Comparison of ENCODE assay signal across 8 mouse cellular contexts in the genomic region with DNA sequence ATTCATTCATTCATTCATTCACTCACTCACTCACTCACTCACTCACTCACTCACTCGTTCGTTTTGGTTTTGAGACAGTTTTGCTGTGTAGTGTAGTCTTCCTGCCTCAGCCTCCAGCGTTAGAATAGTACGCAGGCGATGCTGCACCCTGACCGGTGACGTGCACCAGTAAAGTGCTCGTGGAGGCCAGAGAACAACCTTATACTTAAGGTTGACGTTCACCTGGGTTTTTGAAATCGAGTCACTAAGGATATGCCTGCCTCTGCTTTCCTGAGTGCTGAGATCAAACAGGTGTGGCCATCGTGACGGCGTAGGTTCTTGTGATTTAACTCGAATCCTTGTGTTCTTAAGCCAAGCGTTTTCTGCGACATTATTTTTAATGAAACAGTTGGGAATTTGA. TPM values are rescaled to one million over a fixed set of nuclear protein-coding genes. Genes with fewer than 3 reads are reported as not detected.
DNase-seq lines count a peak whose midpoint lies in the region; ATAC-seq and TF ChIP-seq lines count a peak whose summit lies in the region.

No protein-coding gene starts in this region.

- peak overlapping the region; percentile 38 for H3K9ac ChIP-seq in stomach, postnatal 0 days (ENCODE audit: low read length)

- H3K9me3 ChIP-seq in embryonic facial prominence, embryonic 10.5 days, result no peaks in the 10 kb centered on the region
- H3K9me3 ChIP-seq in stomach, postnatal 0 days (ENCODE audit: control insufficient read depth, low read length), result no peaks in the 10 kb centered on the region

- no peak for TF ChIP-seq EP300 in stomach, postnatal 0 days (optimal IDR thresholded peaks at IDR 0.05)

- H3K27ac ChIP-seq in embryonic facial prominence, embryonic 10.5 days (replicated peaks), result peak overlapping the region; percentile 72
- H3K27ac ChIP-seq in macrophage, result no peak overlapping the region
- H3K27ac ChIP-seq in stomach, postnatal 0 days (replicated peaks), result peak overlapping the region; percentile 61

- peaks cover 12% of the 10 kb centered on the region for H3K4me1 ChIP-seq in embryonic facial prominence, embryonic 10.5 days
- H3K4me1 ChIP-seq in stomach, postnatal 0 days (replicated peaks; ENCODE audit: control insufficient read depth, insufficient read depth), result no peaks in the 10 kb centered on the region

- peak; percentile 22 to 25 for DNase-seq in cerebellum, adult 18-20 months
- DNase-seq in cerebellum, postnatal 10 days, result no peak
- DNase-seq in A20 (ENCODE audit: low read depth, low spot score), result peak; percentile 58
- no peak for DNase-seq in embryonic facial prominence, embryonic 10.5 days (ENCODE audit: low spot score)
- DNase-seq in induced T-regulatory cell, adult 2 months (ENCODE audit: low read depth), result peak; percentile 65
- DNase-seq in stomach, postnatal 0 days (ENCODE audit: low spot score), result peak; percentile 43
- no peak for DNase-seq in ovary, postnatal 10 days (ENCODE audit: low spot score)

- no peaks in the 10 kb centered on the region for H3K36me3 ChIP-seq in embryonic facial prominence, embryonic 10.5 days (replicated peaks)
- H3K36me3 ChIP-seq in macrophage (ENCODE audit: inconsistent target), result no peaks in the 10 kb centered on the region
- no peaks in the 10 kb centered on the region for H3K36me3 ChIP-seq in stomach, postnatal 0 days (ENCODE audit: control insufficient read depth, insufficient read depth, low read length)

- peak overlapping the region; percentile 95 for H3K4me3 ChIP-seq in embryonic facial prominence, embryonic 10.5 days
- peak overlapping the region; percentile 86 for H3K4me3 ChIP-seq in macrophage (ENCODE audit: inconsistent target)
- H3K4me3 ChIP-seq in stomach, postnatal 0 days (ENCODE audit: low read depth, low read length), result peak overlapping the region; percentile 90

- H3K79me2 ChIP-seq in macrophage (ENCODE audit: inconsistent target), result peaks cover 41% of the 10 kb centered on the region

- WGBS in embryonic facial prominence, embryonic 10.5 days, result 30% methylated on average over 16 of the region's 16 CpGs
- 12% methylated on average over 16 of the region's 16 CpGs for WGBS in macrophage (ENCODE audit: missing documents)
- WGBS in stomach, postnatal 0 days, result 25% methylated on average over 16 of the region's 16 CpGs

- no peak for TF ChIP-seq CTCF in stomach, postnatal 0 days (IDR thresholded peaks at IDR 0.05; ENCODE audit: low read depth)

- H3K27me3 ChIP-seq in embryonic facial prominence, embryonic 10.5 days (replicated peaks; ENCODE audit: low read depth, poor library complexity, severe bottlenecking), result no peaks in the 10 kb centered on the region
- no peaks in the 10 kb centered on the region for H3K27me3 ChIP-seq in stomach, postnatal 0 days (ENCODE audit: control insufficient read depth, insufficient read depth, low read length)

- peak overlapping the region; percentile 53 for H3K4me2 ChIP-seq in stomach, postnatal 0 days (replicated peaks; ENCODE audit: low read depth)

- peak; percentile 66 for ATAC-seq in stomach, postnatal 0 days (ENCODE audit: low FRiP score, low TSS enrichment)

RNA-seq across cellular contexts. Expression of gene Slc30a6, which starts 0.6 kb away (rescaled TPM):
- 38.3 and 39.2 TPM in 2 replicates for polyA plus RNA-seq in embryonic facial prominence, embryonic 10.5 days (2016; fragmentation: Nextera tagmentation; extraction: Ambion mirVana)
- 100 to 1,000 TPM in 1 of 26 experiments, 10 to 100 TPM in 25; 29.3 to 100 (median 57.0) TPM for total RNA-seq in macrophage (2018; cell fraction: chromatin; rRNA removed)
- total RNA-seq in macrophage (2018; cell fraction: cytosol; rRNA removed), result 10 to 100 TPM; 10.6 to 22.9 (median 13.6) TPM
- total RNA-seq in macrophage (2018; cell fraction: nucleus; rRNA removed), result 10 to 100 TPM; 24.1 to 59.8 (median 33.6) TPM
- 11.1 to 14.4 TPM (median 14.3 TPM) in 3 replicates for polyA plus RNA-seq in macrophage (2018)
- 27.4 and 29.4 TPM in 2 replicates for polyA plus RNA-seq in stomach, postnatal 0 days (2015; fragmentation: Nextera tagmentation; extraction: Ambion mirVana)

RNA-seq across cellular contexts. Expression of gene Spast, which starts 56.1 kb away (rescaled TPM):
- 17.0 and 18.0 TPM in 2 replicates for polyA plus RNA-seq in embryonic facial prominence, embryonic 10.5 days (2016; fragmentation: Nextera tagmentation; extraction: Ambion mirVana)
- total RNA-seq in macrophage (2018; cell fraction: chromatin; rRNA removed), result 10 to 100 TPM; 10.4 to 54.2 (median 35.0) TPM
- total RNA-seq in macrophage (2018; cell fraction: cytosol; rRNA removed), result 10 to 100 TPM; 15.1 to 29.9 (median 22.1) TPM
- total RNA-seq in macrophage (2018; cell fraction: nucleus; rRNA removed), result 10 to 100 TPM; 13.9 to 43.9 (median 22.4) TPM
- polyA plus RNA-seq in macrophage (2018), result 17.9 to 23.6 TPM (median 19.3 TPM) in 3 replicates
- polyA plus RNA-seq in stomach, postnatal 0 days (2015; fragmentation: Nextera tagmentation; extraction: Ambion mirVana), result 10.8 and 11.6 TPM in 2 replicates

Comparison
In these comparisons a context has a peak if more than half of its experiments do, and no peak if none do; other contexts are left out.
1. DNase-seq: peak in cerebellum, adult 18-20 months (2 of 2), A20 (single experiment), induced T-regulatory cell, adult 2 months (single experiment) and stomach, postnatal 0 days (single experiment); none in cerebellum, postnatal 10 days (0 of 2), embryonic facial prominence, embryonic 10.5 days (single experiment) and ovary, postnatal 10 days (single experiment).
2. Peak in every context shown above with its lines, with median percentiles within 50 percentile points of each other: H3K4me3 ChIP-seq.